Mouse (Mus musculus) forebrain, embryonic 13.5 days (tissue): ENCODE results near the gene Tcirg1. TPM values are rescaled to one million over a fixed set of nuclear protein-coding genes. Genes with fewer than 3 reads are reported as not detected.

Experiments used
- ATAC-seq: fragments of 200-750 bp; cut with Nextera tagmentation; 2 replicates; pipeline ENCODE4 v1.8.0; 2017
- H3K27ac ChIP-seq: fragments of 300-500 bp; sonication (generic); 2 replicates; pipeline ENCODE4 v1.5.1; 2015; ENCODE audit warnings: inconsistent platforms, mild to moderate bottlenecking, moderate library complexity
- H3K27me3 ChIP-seq: fragments of 300-500 bp; sonication (generic); 2 replicates; pipeline ENCODE4 v1.6.1; 2015; ENCODE audit warnings: mild to moderate bottlenecking, inconsistent platforms
- H3K36me3 ChIP-seq: fragments of 300-500 bp; sonication (generic); 2 replicates; pipeline ENCODE4 v1.6.1; 2015; ENCODE audit warnings: mild to moderate bottlenecking, inconsistent platforms; ENCODE audit not compliant: poor library complexity, severe bottlenecking
- H3K4me1 ChIP-seq: fragments of 300-500 bp; sonication (generic); 2 replicates; pipeline ENCODE4 v1.6.1; 2015; ENCODE audit warnings: inconsistent platforms
- H3K4me2 ChIP-seq: fragments of 300-500 bp; sonication (generic); 2 replicates; pipeline ENCODE4 v1.6.1; 2015; ENCODE audit warnings: inconsistent platforms, mild to moderate bottlenecking, moderate library complexity
- H3K4me3 ChIP-seq: fragments of 300-500 bp; sonication (generic); 2 replicates; pipeline ENCODE4 v1.5.1; 2015; ENCODE audit warnings: mild to moderate bottlenecking, inconsistent platforms
- H3K9ac ChIP-seq: fragments of 300-500 bp; sonication (generic); 2 replicates; pipeline ENCODE4 v1.6.1; 2015; ENCODE audit warnings: mild to moderate bottlenecking, inconsistent platforms
- H3K9me3 ChIP-seq: fragments of 300-500 bp; sonication (generic); replicated peaks from 2 replicates; pipeline ENCODE4 v1.6.1; 2016; ENCODE audit warnings: inconsistent platforms
- WGBS: fragments of 180-500 bp; shearing (Covaris S2); methylation state at CpG from one replicate; pipeline ENCODE4 v1.1.7; 2015; 5-methylcytosine and 5-hydroxymethylcytosine counted together
- polyA plus RNA-seq: library from polyadenylated mRNA; unstranded; fragments of >200 nt; fragmentation: Nextera tagmentation; extraction: Ambion mirVana; gene quantifications from 2 replicates; pipeline ENCODE4 v1.2.1, GENCODE M21; 2015

Gene Tcirg1
- polyA plus RNA-seq, 1 experiment from 2014 or later = 10.4 TPM

DNA sequence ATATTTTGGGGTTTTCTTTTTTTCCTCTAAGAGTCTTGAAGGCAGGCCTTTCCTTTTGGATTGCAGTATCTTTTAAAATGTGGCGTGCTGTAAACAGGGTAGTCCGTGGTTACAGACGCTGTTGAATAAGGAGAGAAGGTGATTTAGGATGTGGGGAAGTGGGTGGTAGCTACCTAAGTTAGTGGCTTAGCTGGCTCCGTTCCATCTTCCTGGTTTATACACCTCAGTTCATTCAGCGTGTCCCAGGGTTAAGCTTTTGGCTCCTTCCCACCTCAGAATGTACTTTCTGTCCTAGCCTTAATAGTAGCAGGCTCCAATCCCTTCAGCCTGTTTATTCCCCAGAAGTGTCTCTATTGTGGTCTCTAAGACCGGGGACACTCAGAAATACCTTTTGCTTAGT, 51.8 kb downstream of the Tcirg1 start:
- WGBS = 64% methylated on average over 6 of the region's 6 CpGs
- Histone ChIP-seq H3K9ac (no peak overlapping the region), H3K9me3 (no peaks in the 10 kb centered on the region), H3K4me1 (peaks cover 42% of the 10 kb centered on the region), H3K4me3 (no peak overlapping the region), H3K27ac (no peak overlapping the region), H3K4me2 (peak overlapping the region; percentile 12), H3K27me3 (no peaks in the 10 kb centered on the region), H3K36me3 (no peaks in the 10 kb centered on the region)
- ATAC-seq = no peak

GRCm38 (mm10) chr19:3853891-3854290, 53.0 kb downstream of the Tcirg1 start:
- ATAC-seq = no peak
- Histone ChIP-seq H3K36me3 (no peaks in the 10 kb centered on the region), H3K4me3 (no peak overlapping the region), H3K9ac (no peak overlapping the region), H3K9me3 (no peaks in the 10 kb centered on the region), H3K27ac (no peak overlapping the region), H3K4me2 (peak overlapping the region; percentile 70; the same call in 1 of the 2 replicates), H3K27me3 (no peaks in the 10 kb centered on the region), H3K4me1 (peaks cover 42% of the 10 kb centered on the region)
- 85% methylated on average over 1 of the region's 1 CpGs for WGBS

- no peak overlapping the region for H3K27ac ChIP-seq
- H3K27me3 ChIP-seq = no peaks in the 10 kb centered on the region
- H3K4me2 ChIP-seq = peak overlapping the region; percentile 70
- ATAC-seq = no peak
- peak overlapping the region; percentile 82 for H3K4me3 ChIP-seq
- no peak overlapping the region for H3K9ac ChIP-seq
- 90% methylated on average over 10 of the region's 10 CpGs for WGBS
- no peaks in the 10 kb centered on the region for H3K9me3 ChIP-seq
- no peaks in the 10 kb centered on the region for H3K36me3 ChIP-seq
- peaks cover 42% of the 10 kb centered on the region for H3K4me1 ChIP-seq
These were observed 53.8 kb downstream of the Tcirg1 start for GRCm38 (mm10) chr19:3853121-3853520.

DNA sequence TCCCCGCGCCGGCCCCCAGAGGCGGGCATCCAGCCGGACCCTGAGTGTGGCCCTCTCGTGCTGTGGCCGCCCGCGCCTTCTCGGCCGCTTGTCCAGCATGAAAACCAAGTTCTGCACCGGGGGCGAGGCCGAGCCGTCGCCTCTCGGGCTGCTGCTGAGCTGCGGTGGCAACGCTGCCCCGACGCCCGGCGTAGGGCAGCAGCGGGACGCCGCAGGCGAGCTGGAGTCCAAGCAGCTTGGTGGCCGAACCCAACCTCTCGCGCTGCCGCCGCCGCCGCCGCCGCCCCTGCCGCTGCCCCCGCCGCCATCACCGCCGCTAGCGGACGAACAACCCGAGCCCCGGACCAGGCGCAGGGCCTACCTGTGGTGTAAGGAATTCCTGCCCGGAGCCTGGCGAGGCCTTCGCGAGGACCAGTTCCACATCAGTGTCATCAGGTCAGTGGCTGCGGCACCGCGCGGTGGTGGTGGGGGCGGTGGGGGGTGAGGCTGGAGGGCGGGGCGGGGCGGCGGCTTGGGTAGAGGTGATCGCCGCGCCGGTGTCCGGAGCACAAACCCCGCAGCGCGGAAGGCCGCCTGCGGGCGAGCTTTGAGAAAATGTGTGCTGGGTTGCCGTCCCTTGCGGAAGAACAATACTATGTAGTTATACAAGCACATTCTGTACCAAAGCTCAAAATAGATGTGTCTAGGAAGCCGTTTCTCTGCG, 54.8 kb downstream of the Tcirg1 start:
- Histone ChIP-seq H3K36me3 (no peaks in the 10 kb centered on the region), H3K4me1 (peaks cover 38% of the 10 kb centered on the region), H3K9ac (peak overlapping the region; percentile 85), H3K4me2 (peak overlapping the region; percentile 70), H3K9me3 (no peaks in the 10 kb centered on the region), H3K27ac (peak overlapping the region; percentile 98), H3K4me3 (peak overlapping the region; percentile 82), H3K27me3 (no peaks in the 10 kb centered on the region)
- peak; percentile 43 for ATAC-seq
- WGBS = 1% methylated on average over 71 of the region's 74 CpGs

GRCm38 (mm10) chr19:3851502-3851962, 55.4 kb downstream of the Tcirg1 start, which contains the start of gene Chka:
Gene Chka, plus strand, starts transcription at chr19:3851773.
- H3K4me2 ChIP-seq = peak within 1 kb of the TSS; percentile 70
- ATAC-seq = peak; percentile 99
- H3K9ac ChIP-seq = peak within 1 kb of the TSS; percentile 85
- peak within 1 kb of the TSS; percentile 98 for H3K27ac ChIP-seq
- under 1% methylated on average over 31 of the region's 54 CpGs for WGBS
- H3K4me1 ChIP-seq = peaks cover 38% of the 10 kb centered on the region
- no peaks in the 10 kb centered on the region for H3K36me3 ChIP-seq
- peak within 1 kb of the TSS; percentile 82 for H3K4me3 ChIP-seq
- H3K27me3 ChIP-seq = no peaks in the 10 kb centered on the region
- no peaks in the 10 kb centered on the region for H3K9me3 ChIP-seq

GRCm38 (mm10) chr19:3850847-3851469, 56.0 kb downstream of the Tcirg1 start:
- ATAC-seq = no peak
- WGBS = 7% methylated on average over 19 of the region's 19 CpGs

GRCm38 (mm10) chr19:3850076-3850475, 56.9 kb downstream of the Tcirg1 start:
- Histone ChIP-seq H3K27me3 (no peaks in the 10 kb centered on the region), H3K36me3 (no peaks in the 10 kb centered on the region), H3K4me3 (no peak overlapping the region), H3K9me3 (no peaks in the 10 kb centered on the region), H3K27ac (no peak overlapping the region), H3K4me2 (no peak overlapping the region), H3K9ac (no peak overlapping the region), H3K4me1 (peaks cover 26% of the 10 kb centered on the region)
- no peak for ATAC-seq
- WGBS = 42% methylated on average over 5 of the region's 5 CpGs

More at GRCm38 (mm10) chr19:3850847-3851469, 56.0 kb downstream of the Tcirg1 start:
- Histone ChIP-seq H3K9ac (peak overlapping the region; percentile 85), H3K9me3 (no peaks in the 10 kb centered on the region), H3K36me3 (no peaks in the 10 kb centered on the region), H3K4me1 (peaks cover 34% of the 10 kb centered on the region), H3K4me3 (peak overlapping the region; percentile 82), H3K4me2 (peak overlapping the region; percentile 70), H3K27me3 (no peaks in the 10 kb centered on the region), H3K27ac (peak overlapping the region; percentile 98)

DNA sequence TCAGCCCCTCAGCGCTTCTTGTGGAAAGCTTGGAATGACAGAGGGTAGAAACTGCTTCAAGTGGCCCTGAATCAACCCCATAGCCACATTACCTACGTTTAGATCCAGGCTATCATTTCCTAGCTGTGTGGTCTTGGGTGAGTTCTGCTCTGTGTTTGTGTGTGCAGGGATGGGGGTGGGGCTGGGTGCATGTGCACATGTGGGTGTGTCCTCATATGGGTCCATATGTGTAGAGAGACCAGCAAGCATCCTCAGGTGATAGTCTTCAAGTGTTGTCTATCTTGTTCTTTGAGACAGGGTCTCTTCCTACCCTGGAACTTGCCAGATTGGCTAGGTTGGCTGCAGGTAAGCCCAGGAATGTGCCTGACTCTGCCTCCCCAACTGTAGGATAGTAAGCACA, 57.7 kb downstream of the Tcirg1 start:
- no peak overlapping the region for H3K4me2 ChIP-seq
- no peak overlapping the region for H3K9ac ChIP-seq
- no peak overlapping the region for H3K4me3 ChIP-seq
- no peaks in the 10 kb centered on the region for H3K36me3 ChIP-seq
- peaks cover 21% of the 10 kb centered on the region for H3K4me1 ChIP-seq
- H3K27me3 ChIP-seq = no peaks in the 10 kb centered on the region
- ATAC-seq = no peak
- no peaks in the 10 kb centered on the region for H3K9me3 ChIP-seq
- 87% methylated on average over 2 of the region's 2 CpGs for WGBS
- H3K27ac ChIP-seq = no peak overlapping the region

DNA sequence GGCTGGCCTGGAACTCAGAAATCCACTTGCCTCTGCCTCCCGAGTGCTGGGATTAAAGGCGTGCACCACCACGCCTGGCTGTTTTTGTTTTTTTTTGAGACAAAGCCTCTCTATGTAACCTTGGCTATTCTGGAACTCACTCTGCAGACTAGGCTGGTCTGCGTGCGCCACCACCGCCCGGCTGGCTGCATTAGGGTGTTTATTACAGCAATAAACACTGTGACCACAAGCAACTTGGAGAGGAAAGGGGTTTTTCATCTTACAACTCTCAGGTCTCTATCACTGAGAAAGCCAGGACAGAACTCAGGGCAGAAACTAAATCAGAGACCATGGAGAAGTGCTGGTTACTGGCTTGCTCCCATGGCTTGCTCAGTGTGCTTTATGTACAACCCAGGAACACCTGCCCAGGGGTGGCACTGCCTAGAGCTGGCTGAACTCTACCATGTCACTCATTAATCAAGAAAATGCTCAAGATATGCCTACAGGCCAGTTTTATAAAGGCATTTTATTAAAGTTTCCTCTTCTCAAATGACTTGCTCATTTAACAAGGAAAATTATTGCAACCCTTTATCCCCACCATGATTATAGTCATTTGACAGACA, 58.6 kb downstream of the Tcirg1 start:
- no peaks in the 10 kb centered on the region for H3K36me3 ChIP-seq
- no peak overlapping the region for H3K27ac ChIP-seq

DNA sequence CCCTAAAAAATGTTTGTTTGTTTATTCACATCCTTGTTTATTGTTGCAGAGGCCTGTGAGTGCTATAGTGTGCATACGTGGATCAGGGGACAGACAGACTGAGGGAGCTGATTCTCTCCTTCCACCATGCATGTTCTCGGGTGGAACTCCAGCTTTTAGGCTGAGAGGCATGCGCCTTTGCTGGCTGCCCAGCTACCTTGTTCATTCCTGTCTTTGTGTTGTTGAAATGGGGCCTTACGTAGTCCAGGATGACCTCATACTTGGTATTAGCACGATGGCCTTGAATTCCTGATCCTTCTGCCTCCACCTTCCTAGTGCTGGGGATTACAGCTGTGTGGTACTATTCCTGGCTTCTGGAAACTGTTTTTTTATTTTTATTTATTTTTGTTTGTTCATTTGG, 59.2 kb downstream of the Tcirg1 start:
- Histone ChIP-seq H3K9me3 (no peaks in the 10 kb centered on the region), H3K4me3 (no peak overlapping the region), H3K4me1 (peaks cover 8% of the 10 kb centered on the region), H3K36me3 (no peaks in the 10 kb centered on the region), H3K4me2 (no peak overlapping the region), H3K27me3 (no peaks in the 10 kb centered on the region), H3K9ac (no peak overlapping the region), H3K27ac (no peak overlapping the region)
- WGBS = 84% methylated on average over 5 of the region's 5 CpGs
- no peak for ATAC-seq

More for the DNA sequence above, 58.6 kb downstream of the Tcirg1 start:
- Histone ChIP-seq H3K9ac (no peak overlapping the region), H3K4me1 (peaks cover 11% of the 10 kb centered on the region), H3K4me3 (no peak overlapping the region), H3K9me3 (no peaks in the 10 kb centered on the region), H3K27me3 (no peaks in the 10 kb centered on the region), H3K4me2 (no peak overlapping the region)
- 81% methylated on average over 7 of the region's 7 CpGs for WGBS
- ATAC-seq = no peak

DNA sequence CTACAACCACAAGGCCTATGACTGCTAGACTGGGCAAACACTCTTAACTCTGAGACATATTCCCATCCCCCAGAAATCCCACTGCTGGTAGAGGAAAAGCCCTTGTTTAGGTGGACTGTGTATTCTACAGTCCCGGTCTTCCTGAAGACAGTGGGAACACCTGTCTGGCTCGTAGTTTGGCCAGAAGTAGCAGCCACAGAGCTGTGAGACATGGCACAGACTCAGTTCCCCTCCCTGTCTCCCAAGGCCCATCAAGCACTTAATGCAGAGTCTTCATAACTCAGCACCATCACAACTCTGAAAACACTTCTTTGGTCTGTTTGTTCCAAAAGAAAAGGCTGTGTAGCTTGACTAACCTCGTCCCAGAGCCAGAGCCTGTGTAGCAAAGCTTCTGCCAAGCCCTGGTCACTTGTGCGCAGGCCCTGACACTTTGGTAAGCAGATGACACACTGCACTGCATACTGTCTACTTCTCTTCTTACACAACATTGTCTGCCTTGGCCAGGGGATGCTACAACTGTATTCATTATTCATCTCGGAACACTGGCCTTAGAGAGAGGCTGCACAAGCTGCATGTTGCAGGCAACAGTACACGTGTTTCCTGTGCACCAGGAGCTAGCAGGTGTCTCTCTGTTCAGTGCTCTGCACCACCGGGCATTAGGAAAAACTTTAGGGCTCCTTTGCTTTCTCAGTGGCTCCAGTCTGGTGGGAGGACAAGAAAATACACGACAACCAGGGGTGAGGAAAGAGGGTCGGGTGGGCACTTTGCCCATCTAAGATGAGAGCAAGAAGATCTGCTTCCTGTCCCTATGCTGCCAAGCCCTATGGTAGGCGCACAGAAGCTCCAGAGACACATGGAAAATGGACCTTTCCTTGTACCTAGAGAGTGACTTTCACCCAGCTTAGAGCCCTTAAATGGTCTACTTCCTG, 60.0 kb downstream of the Tcirg1 start:
- Histone ChIP-seq H3K4me2 (no peak overlapping the region), H3K27me3 (no peaks in the 10 kb centered on the region), H3K36me3 (no peaks in the 10 kb centered on the region), H3K9me3 (no peaks in the 10 kb centered on the region), H3K27ac (no peak overlapping the region), H3K4me1 (peaks cover 8% of the 10 kb centered on the region), H3K4me3 (no peak overlapping the region), H3K9ac (no peak overlapping the region)
- 86% methylated on average over 10 of the region's 10 CpGs for WGBS
- ATAC-seq = no peak
